Mouse (Mus musculus) ZHBTc4 (cell line): Measurements from ENCODE around the gene Smlr1.

Experiments used
- DNase-seq: peaks from one replicate; pipeline ENCODE4 v3.0.0-alpha.2; 2011; ENCODE audit warnings: low read depth, low spot score

Gene Smlr1

DNA sequence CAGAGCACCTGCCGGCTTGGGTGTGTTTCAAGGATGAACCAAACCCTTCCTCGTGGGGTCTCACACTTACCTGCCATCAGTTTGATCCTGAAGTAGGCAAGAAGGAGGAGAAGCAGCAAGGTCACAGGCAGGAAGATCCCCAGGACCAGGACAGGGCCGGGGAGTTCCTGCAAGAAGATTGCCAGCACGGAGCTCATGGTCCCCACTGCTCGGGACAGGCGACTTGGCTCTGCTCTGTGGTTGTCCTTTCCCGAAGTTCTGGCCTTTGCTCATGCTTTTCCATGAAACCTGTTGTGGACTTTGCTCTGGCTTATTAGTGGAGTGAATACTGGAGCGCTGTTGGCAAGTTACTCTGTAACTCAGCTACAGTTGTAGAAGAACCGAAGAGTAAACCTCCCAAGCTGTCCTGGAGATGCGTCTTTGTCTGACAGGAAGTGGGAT, at the start of gene Smlr1:
TSS of gene Smlr1 (minus strand) at position 377 of the 441 bp plus-strand sequence.
- DNase-seq, result no peak

DNA sequence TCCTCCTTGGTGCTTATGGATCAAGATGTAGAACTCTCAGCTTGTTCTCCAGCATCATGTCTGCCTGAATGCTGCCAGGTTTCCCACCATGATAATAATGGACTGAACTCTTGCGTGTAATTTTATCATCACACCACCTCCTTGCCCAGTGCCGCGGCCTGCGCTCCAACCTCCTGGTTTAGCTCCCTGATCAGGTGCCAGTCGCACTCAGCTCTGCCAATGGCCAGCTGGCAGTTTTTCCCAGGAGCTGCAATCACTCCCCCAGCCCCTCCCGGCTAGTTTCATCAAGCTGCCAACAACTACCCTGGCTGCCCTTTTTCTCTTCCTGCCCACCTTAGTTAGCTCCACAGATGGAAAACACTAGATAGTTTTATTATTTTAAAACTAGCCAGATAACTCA, 48.8 kb upstream of the Smlr1 start:
- no peak for DNase-seq

DNA sequence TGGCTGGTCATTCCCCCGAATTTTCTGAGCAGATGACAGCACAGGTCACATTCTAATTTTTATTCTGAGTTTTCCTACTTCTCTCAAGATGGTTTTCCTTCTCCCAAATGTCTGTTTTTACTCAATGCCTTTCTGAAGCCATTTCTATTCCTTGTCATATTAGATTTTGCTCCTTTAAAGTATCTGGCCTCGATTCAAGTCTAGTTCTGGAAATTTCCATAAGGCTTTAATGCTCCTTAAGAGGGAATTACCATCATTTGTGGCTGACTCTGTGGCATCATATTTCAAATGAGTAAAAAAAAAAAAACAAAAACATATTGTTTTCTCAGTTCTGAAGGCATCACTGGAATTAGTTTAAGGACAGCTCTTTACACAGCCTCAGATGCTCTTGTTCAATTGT, 44.0 kb upstream of the Smlr1 start:
- no peak for DNase-seq

DNA sequence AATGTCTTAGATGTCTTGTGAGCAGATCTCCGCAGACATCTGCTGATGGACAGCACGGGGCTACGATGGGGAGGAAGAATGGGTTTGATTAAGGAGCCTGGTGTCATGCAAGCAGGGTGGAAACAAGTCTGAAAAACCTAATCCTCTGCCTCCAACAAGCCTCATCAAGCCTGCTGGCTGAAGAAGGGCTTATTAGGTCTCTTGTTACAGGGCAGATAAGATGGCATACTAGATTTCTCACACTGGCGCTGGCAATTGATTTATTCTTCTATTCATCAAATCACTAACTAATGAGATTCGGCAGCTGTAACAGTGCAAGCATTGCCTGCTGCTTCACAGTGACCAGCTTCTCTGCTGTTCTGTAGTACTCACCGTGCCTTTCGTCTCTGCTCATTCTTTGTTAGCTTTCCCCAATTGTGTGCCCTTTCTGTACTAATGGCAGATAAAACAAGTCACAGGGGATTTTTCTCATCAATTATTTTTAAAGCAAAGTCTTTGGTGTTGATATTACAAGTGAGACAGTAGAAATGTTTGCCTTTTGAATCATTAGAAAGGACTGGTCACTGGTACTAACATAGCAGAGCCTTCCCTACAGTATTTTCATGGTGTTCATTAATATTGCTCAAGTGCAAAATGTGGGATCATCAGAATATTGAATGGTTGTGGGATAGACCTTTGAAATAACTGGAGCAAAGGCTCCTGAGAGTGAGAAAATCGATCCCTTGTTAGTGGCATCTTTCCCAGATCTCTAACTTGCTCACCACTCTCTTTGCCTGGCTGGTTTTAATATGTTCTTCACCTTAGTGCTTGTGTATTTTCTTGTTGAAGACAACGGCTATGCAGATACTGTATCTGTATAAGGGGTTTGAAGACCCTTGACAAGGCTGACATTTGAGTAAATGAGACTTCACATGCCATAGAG, 35.5 kb upstream of the Smlr1 start:
- DNase-seq, result no peak

DNA sequence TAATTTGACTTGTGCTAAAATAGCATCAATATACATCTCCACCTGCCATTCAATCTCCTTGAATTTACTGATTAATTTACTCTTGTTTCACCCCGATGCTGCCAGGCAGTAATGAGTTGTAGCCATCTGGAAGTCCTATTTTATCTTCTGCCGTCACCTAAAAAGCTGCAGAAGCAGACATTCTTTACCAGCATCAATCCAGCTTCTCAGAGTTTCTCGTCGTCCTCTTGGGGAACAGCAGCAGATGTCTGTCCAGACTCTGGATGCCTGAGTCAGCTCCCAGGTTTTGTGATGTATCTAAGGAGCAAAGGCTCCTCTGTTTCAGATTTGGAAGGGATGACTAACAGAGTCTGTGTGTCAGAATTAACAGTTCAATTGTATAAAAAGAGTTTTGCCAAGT, 16.9 kb upstream of the Smlr1 start:
- no peak for DNase-seq

DNA sequence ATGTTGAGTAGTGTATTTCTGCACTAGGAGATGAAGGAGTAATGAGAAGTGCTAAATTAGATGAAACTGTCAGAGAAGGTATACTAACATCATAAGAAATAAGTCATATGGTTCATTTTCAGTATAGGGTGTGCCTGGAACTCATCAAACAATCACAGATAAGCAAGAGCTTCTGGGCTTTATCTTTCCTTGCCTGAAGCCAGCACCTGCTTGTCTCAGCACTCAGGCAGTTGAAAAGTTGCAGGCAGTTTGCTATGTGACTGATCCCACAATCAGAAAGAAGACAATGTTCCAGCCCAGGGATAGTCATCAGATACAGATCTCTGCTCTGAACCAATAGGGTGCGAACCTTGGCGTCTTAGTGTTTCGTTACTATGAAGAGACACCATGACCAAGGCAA, 5.0 kb upstream of the Smlr1 start:
- no peak for DNase-seq

DNA sequence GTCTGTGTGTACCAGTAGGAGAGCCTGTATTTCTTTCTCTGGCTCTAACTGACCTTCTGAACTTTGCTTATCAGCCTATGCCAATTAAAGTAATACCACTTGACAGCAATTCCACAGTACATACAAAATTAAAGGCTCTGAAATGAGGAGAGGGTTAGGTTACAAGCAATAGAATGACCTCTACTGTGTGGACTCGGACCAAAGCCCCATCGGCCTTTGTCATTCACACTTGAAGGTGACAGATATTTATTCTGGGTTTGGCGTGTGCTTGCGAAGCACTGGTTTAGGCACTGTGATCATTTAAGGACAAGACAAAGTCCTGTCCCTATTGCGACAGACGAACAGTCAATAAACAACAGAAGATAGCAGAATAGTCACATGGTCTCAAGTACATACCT, 3.7 kb upstream of the Smlr1 start:
- DNase-seq, result no peak

DNA sequence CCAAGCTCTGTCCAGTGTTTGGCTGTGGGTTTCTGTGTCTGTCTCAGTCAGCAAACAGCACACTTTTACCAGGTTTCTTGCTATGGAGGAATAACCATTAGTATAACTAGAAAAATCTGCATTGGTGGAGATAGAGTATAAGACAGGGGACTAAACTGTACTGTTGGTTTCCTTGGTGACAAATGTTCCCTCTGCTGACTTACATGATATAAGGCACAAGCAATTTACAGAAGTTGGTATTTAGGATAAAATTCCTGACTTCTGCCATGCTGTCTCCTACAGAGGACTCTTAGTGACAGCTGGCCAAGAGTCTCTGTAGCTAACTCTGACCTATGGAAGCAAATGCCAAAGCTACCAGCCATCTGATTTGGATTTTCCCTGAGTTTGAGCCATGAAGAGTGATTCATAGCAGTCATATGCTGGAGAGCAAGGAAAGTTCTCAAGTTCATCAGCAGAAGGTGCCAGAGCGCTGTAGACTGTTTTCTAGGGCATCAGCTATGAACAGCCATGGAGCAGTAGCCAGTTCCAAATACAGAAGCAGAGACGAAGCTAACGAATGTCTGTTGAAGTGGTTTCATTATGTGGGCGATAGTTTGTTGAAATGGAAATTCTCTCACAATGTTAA, 3.2 kb upstream of the Smlr1 start:
- DNase-seq, result no peak

DNA sequence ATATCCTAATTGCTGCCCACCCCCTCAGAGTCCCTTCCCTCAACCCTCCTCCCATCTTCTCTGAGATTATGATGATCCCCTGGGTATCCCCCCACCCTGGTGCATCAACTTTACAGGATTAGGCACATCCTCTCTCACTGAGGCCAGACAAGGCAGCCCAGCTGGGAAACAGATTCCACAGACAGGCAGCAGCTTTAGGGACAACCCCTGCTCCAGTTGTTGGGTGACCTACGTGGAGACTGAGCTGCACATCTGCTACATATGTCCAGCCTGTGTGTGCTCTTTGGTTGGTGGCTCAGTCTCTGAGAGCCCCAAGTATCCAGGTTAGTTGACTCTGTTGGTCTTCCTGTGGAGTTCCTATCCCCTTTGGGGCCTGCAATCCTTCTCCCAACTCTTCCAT, 2.7 kb upstream of the Smlr1 start:
- DNase-seq, result no peak

DNA sequence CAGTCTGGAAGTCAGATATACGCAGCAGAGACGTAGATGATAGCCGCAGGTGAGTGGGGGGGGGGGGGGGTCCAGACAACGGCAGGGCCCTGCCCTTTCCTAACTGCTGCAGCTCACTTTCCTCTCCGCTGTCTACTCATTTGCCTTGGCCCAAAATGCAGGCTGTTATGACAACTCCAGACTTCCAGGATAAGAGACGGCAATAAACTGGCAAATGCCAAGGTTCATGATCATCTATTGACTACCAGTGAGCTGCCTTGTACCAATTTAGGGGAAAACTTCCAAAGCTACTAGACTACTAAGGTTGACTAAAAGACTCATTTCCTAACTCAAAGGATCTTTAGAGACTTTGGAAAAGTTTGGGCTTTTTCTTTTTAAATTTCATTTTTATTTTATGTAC, 554 bp upstream of the Smlr1 start:
- DNase-seq, result no peak

DNA sequence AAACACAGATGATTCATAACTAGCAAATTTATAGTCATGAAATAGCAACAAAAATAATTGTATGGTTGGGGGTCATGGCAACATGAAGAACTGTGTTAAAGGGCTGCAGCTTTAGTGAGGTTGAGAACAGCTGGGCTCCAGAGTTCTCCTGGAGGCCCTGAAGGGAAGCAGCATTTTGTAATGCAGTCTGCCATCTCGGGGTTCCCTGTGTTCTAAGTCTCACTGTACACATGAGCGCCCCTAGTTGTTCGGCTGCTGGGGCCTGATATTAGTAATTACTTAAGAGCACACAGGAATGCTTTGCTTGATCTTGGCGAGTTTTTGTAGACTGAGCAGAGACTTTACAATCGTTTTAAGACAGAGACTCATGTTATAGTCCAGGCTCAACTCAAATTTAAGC, 1.6 kb downstream of the Smlr1 start:
- DNase-seq, result no peak

DNA sequence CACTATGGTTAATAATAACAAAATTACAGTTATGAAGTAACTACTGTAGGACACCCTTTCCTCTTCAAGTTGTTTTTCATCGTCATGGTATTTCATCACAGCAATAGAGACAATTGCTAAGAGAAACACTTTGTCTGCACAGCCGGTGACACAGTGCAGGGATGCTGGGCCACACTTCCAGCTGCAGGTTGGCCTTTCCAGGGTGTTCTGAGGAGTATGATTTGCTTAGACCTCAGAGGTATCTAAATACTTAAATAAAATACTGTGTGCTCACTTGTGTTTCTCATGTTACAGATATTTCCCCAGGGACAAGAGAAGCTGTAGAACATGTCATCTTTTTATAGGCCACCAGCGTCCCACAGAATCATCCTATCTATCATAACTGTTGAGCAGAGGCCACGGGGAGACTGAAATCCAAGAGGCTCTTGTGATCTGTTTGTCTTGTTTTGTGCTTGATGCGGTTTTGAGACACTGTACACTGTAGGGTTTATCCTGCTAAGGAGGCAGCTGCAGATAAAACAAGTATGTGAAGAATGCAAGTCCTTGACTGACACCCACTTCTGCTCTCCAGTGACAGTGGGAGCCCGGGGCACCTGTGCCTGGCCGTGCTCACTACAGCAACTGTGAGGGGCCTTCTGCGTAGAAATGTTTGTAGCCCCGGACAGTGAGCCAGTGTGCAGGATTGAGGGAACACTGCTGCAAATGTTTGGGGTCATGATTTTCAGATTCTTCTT, 2.4 kb downstream of the Smlr1 start:
- no peak for DNase-seq

DNA sequence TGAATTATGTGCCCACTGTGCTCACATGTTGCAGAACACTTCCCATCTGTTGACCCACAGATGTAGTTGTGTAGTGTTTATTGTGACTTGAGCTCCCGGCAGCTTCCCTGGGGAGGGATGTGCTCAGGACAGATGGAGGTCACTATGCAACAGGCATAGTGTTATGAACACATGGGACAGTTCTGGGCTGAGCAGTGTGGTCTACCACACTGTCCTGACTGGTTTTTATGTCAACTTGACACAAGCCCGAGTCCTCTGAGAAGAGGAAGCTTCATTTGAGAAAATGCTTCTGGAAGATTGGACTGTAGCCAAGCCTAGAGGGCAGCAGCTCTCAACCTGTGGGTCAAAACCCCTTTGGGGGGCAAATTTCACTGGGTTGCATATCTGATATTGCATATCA, 3.0 kb downstream of the Smlr1 start:
- DNase-seq, result no peak

DNA sequence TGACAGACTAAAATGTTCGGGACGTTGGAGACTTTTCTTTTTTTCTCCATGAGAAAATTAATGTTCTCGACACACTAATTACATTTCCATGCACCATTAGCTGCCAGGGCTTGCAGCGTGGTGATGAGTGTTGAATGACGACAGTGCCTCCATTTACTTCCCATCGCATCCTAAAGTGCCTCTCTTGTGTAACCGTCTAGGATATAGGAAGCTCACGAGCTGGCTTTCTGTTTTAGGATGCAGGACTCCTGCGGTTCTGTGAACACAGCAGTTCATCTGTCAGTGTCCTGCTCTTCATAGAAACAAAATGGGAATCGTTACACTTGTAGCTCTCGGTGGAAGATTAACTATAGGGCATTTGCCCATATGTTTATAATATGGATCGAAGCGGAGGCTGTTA, 4.7 kb downstream of the Smlr1 start:
- no peak for DNase-seq

DNA sequence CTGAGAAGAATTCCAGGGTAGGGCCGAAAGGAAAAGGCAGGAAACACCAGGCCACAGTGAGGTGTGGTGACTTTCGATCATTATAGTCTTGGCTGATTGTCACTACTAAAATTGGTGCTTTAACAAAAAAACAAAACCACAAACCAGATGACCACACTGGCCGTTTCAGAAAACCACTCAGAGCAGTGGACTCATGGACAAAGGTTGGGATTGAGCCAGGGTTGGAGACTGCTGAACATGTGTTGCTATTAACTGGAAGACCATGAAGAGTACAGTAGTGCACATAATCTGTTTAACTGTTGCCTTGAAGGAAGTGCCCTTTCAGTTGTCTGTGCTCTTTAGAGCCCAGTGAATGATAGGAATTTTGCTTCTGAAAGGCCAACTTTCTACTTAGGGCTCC, 8.9 kb downstream of the Smlr1 start:
- no peak for DNase-seq

DNA sequence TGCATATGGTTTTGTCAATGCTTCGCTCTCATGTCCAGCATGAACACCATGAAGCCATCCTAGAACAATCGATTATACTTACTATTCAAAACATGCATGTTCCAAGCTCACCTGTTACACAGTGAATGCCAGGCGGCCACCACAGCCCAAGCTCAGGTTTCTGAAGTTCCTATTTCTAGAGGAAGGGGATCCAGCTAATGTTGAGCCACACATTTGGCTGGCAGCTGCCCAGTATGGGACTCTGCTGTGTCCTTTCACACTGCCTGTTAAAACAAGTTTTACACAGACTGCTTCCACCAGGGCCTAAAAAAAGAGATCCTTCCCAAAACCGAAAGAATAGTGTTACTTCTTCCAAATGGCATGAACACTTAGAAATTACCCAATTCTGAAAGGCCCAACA, 9.4 kb downstream of the Smlr1 start:
- DNase-seq, result no peak

DNA sequence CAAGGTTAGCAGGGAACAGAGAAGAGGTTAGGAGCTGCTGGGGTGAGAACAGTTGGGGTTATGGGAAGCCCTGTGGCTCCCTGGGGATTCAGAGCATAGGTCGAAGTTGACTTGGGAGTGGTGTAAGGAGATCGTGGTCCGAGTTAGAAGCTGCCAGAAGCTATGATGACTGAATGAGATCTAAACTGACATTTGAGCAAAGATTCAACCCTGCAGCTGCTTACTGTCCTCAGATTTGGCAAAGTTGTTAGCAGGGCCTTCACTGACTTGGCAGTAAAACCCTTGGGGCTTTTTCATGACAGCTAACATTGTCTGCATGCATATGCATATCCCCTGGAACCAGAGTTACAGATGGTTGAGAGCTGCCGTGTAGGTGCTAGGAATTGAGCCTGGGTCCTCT, 9.9 kb downstream of the Smlr1 start:
- DNase-seq, result no peak

DNA sequence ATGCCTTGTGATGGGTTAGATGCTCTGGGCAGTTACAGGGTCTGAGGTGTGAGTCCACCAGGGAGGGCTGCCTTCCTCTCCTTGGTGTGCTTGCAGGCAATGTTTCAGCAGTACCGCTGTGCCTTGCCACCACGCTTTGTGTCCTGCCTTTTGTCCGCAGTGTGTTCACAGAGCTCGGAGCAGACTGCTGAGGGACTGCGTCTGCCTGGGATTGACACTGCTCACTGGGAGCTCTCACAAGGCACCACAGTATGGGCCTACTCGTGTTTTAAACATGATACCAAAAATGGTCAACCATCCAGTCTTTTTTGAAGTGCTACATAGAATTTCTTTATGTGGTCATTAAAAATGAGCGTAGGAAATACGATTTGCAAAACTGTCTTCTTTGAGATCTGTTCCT, 12.3 kb downstream of the Smlr1 start:
- DNase-seq, result no peak

DNA sequence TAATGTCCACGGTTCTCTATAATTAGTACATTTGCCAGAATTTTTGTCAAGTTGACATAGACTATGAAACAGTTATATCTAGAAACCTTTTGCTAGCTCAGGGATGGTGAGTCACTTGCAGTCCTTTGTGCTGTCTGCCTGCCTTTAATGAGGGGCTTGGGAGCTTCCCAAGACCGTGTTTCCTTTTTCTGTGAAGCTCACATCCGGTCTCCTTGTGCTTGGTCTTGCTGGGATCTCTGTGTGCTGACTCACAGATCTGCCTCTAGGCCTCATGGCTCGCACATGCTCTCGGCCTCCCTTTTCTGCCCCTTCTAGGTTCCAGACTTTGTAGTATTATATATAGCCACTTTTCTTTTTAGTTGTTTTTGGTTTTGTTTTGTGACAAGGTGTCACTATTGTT, 15.6 kb downstream of the Smlr1 start:
- DNase-seq, result no peak

DNA sequence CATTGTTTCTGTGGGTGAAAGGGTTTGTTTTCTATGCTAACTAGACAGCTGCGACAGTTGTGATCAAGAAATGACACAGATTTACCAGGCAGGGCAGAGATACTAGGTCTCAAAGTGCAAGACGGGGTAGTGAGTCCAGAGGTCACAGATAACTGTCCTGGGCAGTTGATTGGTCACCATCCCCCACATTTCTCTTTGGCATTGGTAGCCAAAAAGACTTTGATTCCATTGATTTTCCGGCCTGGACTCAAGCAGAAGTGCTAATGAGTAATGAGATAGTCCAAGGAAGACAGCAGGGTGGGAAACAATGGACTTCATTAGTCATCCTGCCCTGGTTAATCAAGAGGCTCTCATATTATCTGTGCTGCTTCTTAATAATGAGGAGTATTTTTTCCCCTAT, 16.1 kb downstream of the Smlr1 start:
- DNase-seq, result no peak

DNA sequence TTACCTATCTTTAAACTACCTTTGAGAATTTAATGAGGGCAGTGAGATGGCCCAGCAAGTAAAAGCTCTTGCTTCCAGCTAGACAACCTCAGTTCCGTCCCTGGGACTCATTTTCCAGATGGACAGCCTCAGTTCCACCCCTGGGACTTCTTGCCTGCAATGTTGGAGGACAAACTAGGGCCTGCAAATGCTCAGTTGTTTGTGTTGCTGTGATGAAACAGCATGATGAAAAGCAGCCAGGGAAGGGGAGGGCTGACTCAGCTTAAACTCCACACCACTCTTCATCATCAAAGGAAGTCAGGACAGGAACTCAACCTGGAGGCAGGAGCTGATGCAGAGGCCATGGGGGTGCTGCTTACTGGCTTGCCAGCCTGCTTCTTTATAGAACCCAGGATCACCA, 22.2 kb downstream of the Smlr1 start:
- no peak for DNase-seq

DNA sequence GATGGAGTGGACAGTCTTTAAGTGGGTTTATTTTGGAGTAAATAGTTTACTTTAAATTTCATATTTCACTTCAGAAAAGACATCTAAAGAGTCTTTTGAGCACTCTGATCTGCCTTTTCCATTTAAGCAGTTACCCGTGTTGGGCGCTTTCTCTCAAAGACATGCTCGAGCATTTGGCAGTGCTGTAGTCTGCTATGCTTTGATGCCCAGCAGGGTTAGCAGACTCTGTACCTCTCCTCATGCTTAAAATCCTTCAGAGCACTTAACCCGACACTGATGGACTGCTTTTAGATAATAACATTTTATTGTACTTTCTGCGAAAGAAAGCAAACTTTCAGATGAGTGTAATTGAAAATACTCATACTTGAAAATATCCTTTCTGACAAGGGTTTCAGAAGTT, 32.8 kb downstream of the Smlr1 start:
- no peak for DNase-seq
